9 mouse cellular contexts compared by ENCODE assay signal in the genomic region with DNA sequence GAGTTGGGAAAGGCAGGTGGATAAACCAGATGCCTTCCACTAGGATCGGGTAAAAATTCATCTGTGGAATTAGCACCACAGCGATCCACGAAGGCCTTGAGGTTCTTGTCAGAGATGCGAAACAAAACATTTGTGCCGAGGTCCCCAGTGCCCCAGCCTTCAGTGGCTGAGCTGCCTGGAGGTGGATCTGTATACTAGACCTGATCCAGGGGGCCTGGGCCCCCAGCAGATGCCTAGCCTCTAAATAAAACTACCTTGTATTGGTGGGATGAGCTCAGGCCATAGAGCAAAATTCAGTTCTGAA.
A peak's percentile ranks its signal among the peaks of the same experiment; 100 is the strongest.
DNase-seq lines count a peak whose midpoint lies in the region; ATAC-seq and TF ChIP-seq lines count a peak whose summit lies in the region.
"Had no signal": no experiment of that assay in that cellular context is flagged by ENCODE, and none has a peak within 500 bp of the region (broad histone marks: within the 10 kb centered on the region; RNA-seq: fewer than 3 reads in every experiment).

No protein-coding gene starts in this region.

- ATAC-seq in lung, postnatal 0 days, result no peak
- ATAC-seq in limb, embryonic 14.5 days (ENCODE audit: low FRiP score, low read depth), result no peak
- ATAC-seq in stomach, postnatal 0 days (ENCODE audit: low FRiP score, low TSS enrichment), result no peak

- no peak for TF ChIP-seq CTCF in lung, postnatal 0 days (IDR thresholded peaks at IDR 0.05)
- no peak for TF ChIP-seq CTCF in stomach, postnatal 0 days (IDR thresholded peaks at IDR 0.05; ENCODE audit: low read depth)

- H3K4me2 ChIP-seq in lung, postnatal 0 days (replicated peaks; ENCODE audit: low read depth, low read length), result no peak overlapping the region
- H3K4me2 ChIP-seq in limb, embryonic 14.5 days (replicated peaks; ENCODE audit: low read depth, low read length, severe bottlenecking), result peak overlapping the region; percentile 92
- no peak overlapping the region for H3K4me2 ChIP-seq in stomach, postnatal 0 days (replicated peaks; ENCODE audit: low read depth)

- H3K36me3 ChIP-seq in lung, postnatal 0 days (ENCODE audit: insufficient read depth, low read length), result no peaks in the 10 kb centered on the region
- H3K36me3 ChIP-seq in limb, embryonic 14.5 days (ENCODE audit: control insufficient read depth, insufficient read depth, low read length), result no peaks in the 10 kb centered on the region
- no peaks in the 10 kb centered on the region for H3K36me3 ChIP-seq in stomach, postnatal 0 days (ENCODE audit: control insufficient read depth, insufficient read depth, low read length)

- no peak overlapping the region for H3K9ac ChIP-seq in lung, postnatal 0 days (replicated peaks; ENCODE audit: low read depth)
- H3K9ac ChIP-seq in limb, embryonic 14.5 days (ENCODE audit: low read depth, low read length, severe bottlenecking), result peak overlapping the region; percentile 94
- peak overlapping the region; percentile 19; the same call in 1 of the 2 replicates for H3K9ac ChIP-seq in stomach, postnatal 0 days (ENCODE audit: low read length)
- H3K9ac ChIP-seq: liver, embryonic 14.5 days had no signal

- TF ChIP-seq POLR2A in limb, embryonic 14.5 days (IDR thresholded peaks at IDR 0.05; ENCODE audit: borderline replicate concordance, extremely low read depth, insufficient read depth, insufficient read length), result no peak

- no peak overlapping the region for H3K4me3 ChIP-seq in lung, postnatal 0 days (ENCODE audit: low read depth, low read length)
- peak overlapping the region; percentile 4 for H3K4me3 ChIP-seq in limb, embryonic 14.5 days (replicated peaks; ENCODE audit: low read length)
- no peak overlapping the region for H3K4me3 ChIP-seq in stomach, postnatal 0 days (ENCODE audit: low read depth, low read length)

- H3K9me3 ChIP-seq in lung, postnatal 0 days (ENCODE audit: low read length), result no peaks in the 10 kb centered on the region
- H3K9me3 ChIP-seq in limb, embryonic 14.5 days (ENCODE audit: control insufficient read depth, low read length), result no peaks in the 10 kb centered on the region
- H3K9me3 ChIP-seq in stomach, postnatal 0 days (ENCODE audit: control insufficient read depth, low read length), result no peaks in the 10 kb centered on the region

- DNase-seq in adrenal gland, adult 2 months, result peak; percentile 45
- DNase-seq in adrenal gland, adult 18-20 months (ENCODE audit: low spot score in 2 of 2), result no peak
- no peak for DNase-seq in lung, postnatal 0 days (ENCODE audit: low spot score)
- no peak for DNase-seq in lung, postnatal 25 days (ENCODE audit: low spot score)
- no peak for DNase-seq in limb, embryonic 14.5 days (ENCODE audit: low spot score)
- DNase-seq in stomach, postnatal 0 days (ENCODE audit: low spot score), result no peak
- no peak for DNase-seq in adrenal gland, postnatal 36 days
- DNase-seq in retina, embryonic 14.5 days (ENCODE audit: low spot score), result no peak

- H3K27me3 ChIP-seq in lung, postnatal 0 days (replicated peaks; ENCODE audit: insufficient read depth, low read length), result no peaks in the 10 kb centered on the region
- H3K27me3 ChIP-seq in limb, embryonic 14.5 days (ENCODE audit: control insufficient read depth, insufficient read depth, low read length), result no peaks in the 10 kb centered on the region
- H3K27me3 ChIP-seq in stomach, postnatal 0 days (ENCODE audit: control insufficient read depth, insufficient read depth, low read length), result no peaks in the 10 kb centered on the region

- H3K27ac ChIP-seq in lung, postnatal 0 days (ENCODE audit: low read length), result 0 out of 2 replicates have a peak overlapping the region, but pooled peaks have one; percentile 34
- peak overlapping the region; percentile 97 for H3K27ac ChIP-seq in limb, embryonic 14.5 days (replicated peaks; ENCODE audit: low read depth, low read length)
- H3K27ac ChIP-seq in stomach, postnatal 0 days (replicated peaks), result peak overlapping the region; percentile 84
- H3K27ac ChIP-seq: liver, embryonic 14.5 days had no signal

- H3K4me1 ChIP-seq in lung, postnatal 0 days (ENCODE audit: insufficient read depth, low read depth, low read length), result peaks cover 38% of the 10 kb centered on the region
- H3K4me1 ChIP-seq in limb, embryonic 14.5 days (ENCODE audit: control insufficient read depth, insufficient read depth, low read length), result peaks cover 77% of the 10 kb centered on the region
- H3K4me1 ChIP-seq in stomach, postnatal 0 days (replicated peaks; ENCODE audit: control insufficient read depth, insufficient read depth), result peaks cover 22% of the 10 kb centered on the region

- no peak for TF ChIP-seq EP300 in lung, postnatal 0 days (IDR thresholded peaks at IDR 0.05)
- TF ChIP-seq EP300 in stomach, postnatal 0 days (optimal IDR thresholded peaks at IDR 0.05), result no peak

- WGBS in lung, postnatal 0 days, result 55% methylated on average over 5 of the region's 5 CpGs
- 28% methylated on average over 5 of the region's 5 CpGs for WGBS in limb, embryonic 14.5 days
- WGBS in stomach, postnatal 0 days, result 45% methylated on average over 5 of the region's 5 CpGs

Comparison
In these comparisons a context has a peak if more than half of its experiments do, and no peak if none do; other contexts are left out.
1. H3K27ac ChIP-seq: peak in every context shown above with its lines; median percentile 97 in limb, embryonic 14.5 days; 84 in stomach, postnatal 0 days; 34 in lung, postnatal 0 days.